Mouse (Mus musculus): ENCODE results near the gene Samhd1. TPM values are rescaled to one million over a fixed set of nuclear protein-coding genes. Genes with fewer than 3 reads are reported as not detected.
A peak's percentile ranks its signal among the peaks of the same experiment; 100 is the strongest.

The Samhd1 gene
- 103 and 110 TPM in 2 replicates for polyA plus RNA-seq (2015; fragmentation: Nextera tagmentation; extraction: Ambion mirVana)

DNA sequence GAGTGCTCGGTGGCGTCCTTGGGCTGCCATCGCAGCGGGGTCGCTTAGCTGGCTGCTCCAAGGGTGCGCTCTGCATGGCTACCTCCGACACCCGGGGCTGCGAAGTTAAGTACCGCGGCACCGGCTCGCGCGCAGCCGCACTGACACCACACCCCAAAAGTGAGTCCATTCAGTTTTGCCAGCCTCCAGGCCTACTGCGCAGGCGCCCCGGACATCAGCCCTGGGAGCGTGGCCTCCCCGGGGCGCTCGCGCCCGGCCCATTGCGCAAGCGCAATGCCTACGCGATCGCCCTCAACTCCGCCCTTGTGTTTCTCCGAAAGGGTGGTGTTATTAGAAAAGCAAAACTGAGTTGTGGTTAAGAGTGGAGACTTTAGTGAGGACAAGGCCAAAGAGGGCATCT is at the start of gene Samhd1:
Gene Samhd1, minus strand, starts transcription at position 252 of the 400 bp plus-strand sequence.
- Histone ChIP-seq H3K36me3 (ENCODE audit: insufficient read depth, low read length) (no peaks in the 10 kb centered on the region), H3K4me1 (ENCODE audit: insufficient read depth, low read depth, low read length) (no peaks in the 10 kb centered on the region; the same call in 1 of the 2 replicates), H3K4me3 (ENCODE audit: low read depth, low read length) (peak within 1 kb of the TSS; percentile 67), H3K27me3 (replicated peaks; ENCODE audit: insufficient read depth, low read length) (no peaks in the 10 kb centered on the region), H3K4me2 (replicated peaks; ENCODE audit: low read depth, low read length) (peak within 1 kb of the TSS; percentile 79), H3K9me3 (ENCODE audit: low read length) (no peaks in the 10 kb centered on the region), H3K27ac (ENCODE audit: low read length) (peak within 1 kb of the TSS; percentile 91), H3K9ac (replicated peaks; ENCODE audit: low read depth) (peak within 1 kb of the TSS; percentile 71)
- WGBS, result under 1% methylated on average over 32 of the region's 32 CpGs
- TF ChIP-seq EP300 (IDR thresholded peaks at IDR 0.05) (no peak), CTCF (IDR thresholded peaks at IDR 0.05) (peak; percentile 39)
- ATAC-seq (peak; percentile 92), DNase-seq (ENCODE audit: low spot score) (peak; percentile 98)

DNA sequence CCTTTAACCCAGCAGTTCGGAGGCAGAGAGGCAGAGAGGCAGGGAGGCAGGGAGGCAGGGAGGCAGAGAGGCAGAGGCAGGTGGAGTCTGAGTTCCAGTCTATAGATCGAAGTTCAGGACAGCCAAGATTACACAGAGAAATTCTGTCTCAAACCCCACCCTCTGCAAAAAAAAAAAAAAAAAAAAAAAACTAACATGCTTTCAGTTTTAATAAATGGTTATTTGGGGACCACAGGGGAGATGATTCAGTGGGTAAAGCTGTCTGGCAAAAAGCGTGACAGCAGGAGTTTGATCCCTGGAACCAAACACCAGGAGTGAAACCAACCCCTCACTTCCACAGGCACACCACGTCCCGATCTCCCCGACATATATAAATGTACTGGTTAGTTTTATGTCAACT is 43.1 kb upstream of the Samhd1 start:
- no peak for TF ChIP-seq EP300 (IDR thresholded peaks at IDR 0.05)
- TF ChIP-seq CTCF (IDR thresholded peaks at IDR 0.05), result no peak
- H3K9ac ChIP-seq (replicated peaks; ENCODE audit: low read depth), result no peak overlapping the region
- no peaks in the 10 kb centered on the region for H3K4me1 ChIP-seq (ENCODE audit: insufficient read depth, low read depth, low read length)
- no peaks in the 10 kb centered on the region for H3K27me3 ChIP-seq (replicated peaks; ENCODE audit: insufficient read depth, low read length)
- no peaks in the 10 kb centered on the region for H3K9me3 ChIP-seq (ENCODE audit: low read length)
- H3K4me3 ChIP-seq (ENCODE audit: low read depth, low read length), result no peak overlapping the region
- ATAC-seq (no peak), DNase-seq (ENCODE audit: low spot score) (no peak)
- H3K36me3 ChIP-seq (ENCODE audit: insufficient read depth, low read length), result no peaks in the 10 kb centered on the region
- H3K4me2 ChIP-seq (replicated peaks; ENCODE audit: low read depth, low read length), result no peak overlapping the region
- WGBS, result 76% methylated on average over 6 of the region's 6 CpGs
- no peak overlapping the region for H3K27ac ChIP-seq (ENCODE audit: low read length)

DNA sequence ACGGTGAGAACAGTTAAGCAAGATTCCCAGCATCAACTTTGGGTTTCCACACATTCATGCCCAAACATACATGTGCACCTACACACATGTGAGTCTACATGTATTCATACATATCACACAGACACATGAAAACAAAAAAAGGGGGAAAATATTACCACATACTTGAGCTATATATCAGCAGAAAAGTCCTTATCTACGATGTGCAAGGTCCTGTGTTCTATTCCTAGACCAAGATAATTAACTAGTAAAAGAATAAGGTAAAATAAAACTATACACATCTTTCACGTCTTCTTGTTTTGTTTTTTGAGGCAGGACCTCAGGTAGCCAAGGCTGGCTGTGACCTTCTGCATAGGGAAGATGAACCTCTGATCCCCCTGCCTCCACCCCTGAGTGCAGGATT is 41.2 kb upstream of the Samhd1 start:
- Histone ChIP-seq H3K27ac (ENCODE audit: low read length) (no peak overlapping the region), H3K4me3 (ENCODE audit: low read depth, low read length) (no peak overlapping the region), H3K4me2 (replicated peaks; ENCODE audit: low read depth, low read length) (no peak overlapping the region), H3K27me3 (replicated peaks; ENCODE audit: insufficient read depth, low read length) (no peaks in the 10 kb centered on the region), H3K36me3 (ENCODE audit: insufficient read depth, low read length) (no peaks in the 10 kb centered on the region), H3K9me3 (ENCODE audit: low read length) (no peaks in the 10 kb centered on the region), H3K4me1 (ENCODE audit: insufficient read depth, low read depth, low read length) (no peaks in the 10 kb centered on the region), H3K9ac (replicated peaks; ENCODE audit: low read depth) (no peak overlapping the region)
- no peak for TF ChIP-seq CTCF (IDR thresholded peaks at IDR 0.05)
- TF ChIP-seq EP300 (IDR thresholded peaks at IDR 0.05), result no peak
- ATAC-seq, result no peak
- no peak for DNase-seq (ENCODE audit: low spot score)
- 92% methylated on average over 3 of the region's 3 CpGs for WGBS

DNA sequence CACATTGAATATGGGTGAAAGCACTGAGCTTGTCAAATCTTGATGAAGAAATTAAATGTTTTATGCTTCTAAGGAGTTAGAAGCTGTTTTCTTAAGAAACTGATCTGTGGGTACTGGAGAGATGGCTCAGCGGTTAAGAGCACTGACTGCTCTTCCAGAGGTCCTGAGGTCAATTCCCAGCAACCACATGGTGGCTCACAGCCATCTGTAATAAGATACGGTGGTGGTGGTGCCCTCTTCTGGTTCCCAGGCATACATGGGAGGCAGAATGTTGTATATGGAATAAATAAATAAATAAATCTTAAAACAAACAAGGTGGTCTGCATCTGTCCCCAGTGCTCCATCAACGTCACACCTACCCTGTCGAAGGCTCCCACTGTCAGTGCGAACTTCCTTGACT is 39.4 kb upstream of the Samhd1 start:
- H3K4me2 ChIP-seq (replicated peaks; ENCODE audit: low read depth, low read length), result no peak overlapping the region
- H3K36me3 ChIP-seq (ENCODE audit: insufficient read depth, low read length), result no peaks in the 10 kb centered on the region
- no peak overlapping the region for H3K4me3 ChIP-seq (ENCODE audit: low read depth, low read length)
- peak; percentile 44 for TF ChIP-seq CTCF (IDR thresholded peaks at IDR 0.05)
- TF ChIP-seq EP300 (IDR thresholded peaks at IDR 0.05), result no peak
- H3K9ac ChIP-seq (replicated peaks; ENCODE audit: low read depth), result no peak overlapping the region
- DNase-seq (ENCODE audit: low spot score) (no peak), ATAC-seq (no peak)
- H3K9me3 ChIP-seq (ENCODE audit: low read length), result no peaks in the 10 kb centered on the region
- H3K4me1 ChIP-seq (ENCODE audit: insufficient read depth, low read depth, low read length), result no peaks in the 10 kb centered on the region
- H3K27ac ChIP-seq (ENCODE audit: low read length), result no peak overlapping the region
- H3K27me3 ChIP-seq (replicated peaks; ENCODE audit: insufficient read depth, low read length), result no peaks in the 10 kb centered on the region
- whole genome bisulfite sequencing, result 64% methylated on average over 5 of the region's 5 CpGs

DNA sequence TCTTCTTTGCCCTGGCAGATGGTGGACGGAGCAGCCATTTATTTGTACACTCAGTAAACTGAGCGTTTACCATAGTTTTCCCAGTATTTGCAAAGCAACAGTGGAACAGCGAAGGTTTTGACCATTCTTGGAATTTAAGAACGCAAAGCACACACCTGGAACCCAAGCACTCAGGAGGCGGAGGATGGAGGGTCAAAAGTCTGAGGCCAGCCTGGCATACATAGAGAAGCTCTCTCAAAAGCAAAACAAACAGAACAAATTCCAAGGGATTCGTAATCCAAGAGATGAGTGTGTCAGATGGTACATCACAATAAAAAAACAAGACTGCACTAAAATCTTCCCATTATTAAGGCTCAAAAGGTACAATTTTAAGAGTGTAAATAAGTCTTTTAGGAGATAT is 38.5 kb upstream of the Samhd1 start:
- WGBS, result 68% methylated on average over 6 of the region's 6 CpGs

DNA sequence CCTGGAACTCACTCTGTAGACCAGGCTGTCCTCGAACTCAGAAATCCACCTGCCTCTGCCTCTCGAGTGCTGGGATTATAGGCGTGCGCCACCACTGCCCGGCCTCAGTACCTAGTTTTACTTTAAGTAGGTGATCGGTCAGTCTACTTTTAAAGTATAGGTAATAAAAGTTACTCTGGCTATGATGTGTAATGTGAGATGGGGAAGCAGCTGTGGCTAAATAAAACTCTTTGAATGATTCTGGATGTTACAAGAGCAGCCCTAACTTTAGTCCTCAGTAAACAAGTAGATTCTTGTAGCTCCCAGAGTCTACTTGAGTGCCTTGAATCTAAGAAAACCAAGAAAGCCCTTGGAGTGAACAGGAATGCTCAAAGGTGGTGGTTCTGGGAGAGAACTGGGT is 37.9 kb upstream of the Samhd1 start:
- 93% methylated on average over 6 of the region's 6 CpGs for WGBS
- no peaks in the 10 kb centered on the region for H3K27me3 ChIP-seq (replicated peaks; ENCODE audit: insufficient read depth, low read length)
- H3K4me2 ChIP-seq (replicated peaks; ENCODE audit: low read depth, low read length), result no peak overlapping the region
- TF ChIP-seq CTCF (IDR thresholded peaks at IDR 0.05) (no peak), EP300 (IDR thresholded peaks at IDR 0.05) (no peak; the same call in 1 of the 2 replicates)
- ATAC-seq (peak; percentile 65), DNase-seq (ENCODE audit: low spot score) (peak; percentile 43)
- no peaks in the 10 kb centered on the region for H3K36me3 ChIP-seq (ENCODE audit: insufficient read depth, low read length)
- H3K27ac ChIP-seq (ENCODE audit: low read length), result peak overlapping the region; percentile 70; the same call in 1 of the 2 replicates
- no peak overlapping the region for H3K9ac ChIP-seq (replicated peaks; ENCODE audit: low read depth)
- no peaks in the 10 kb centered on the region for H3K4me1 ChIP-seq (ENCODE audit: insufficient read depth, low read depth, low read length)
- H3K9me3 ChIP-seq (ENCODE audit: low read length), result no peaks in the 10 kb centered on the region
- no peak overlapping the region for H3K4me3 ChIP-seq (ENCODE audit: low read depth, low read length)

More for the DNA sequence above, 38.5 kb upstream of the Samhd1 start:
- no peak for TF ChIP-seq CTCF (IDR thresholded peaks at IDR 0.05)
- ATAC-seq (peak; percentile 56), DNase-seq (ENCODE audit: low spot score) (peak; percentile 51)
- H3K4me3 ChIP-seq (ENCODE audit: low read depth, low read length), result no peak overlapping the region
- no peaks in the 10 kb centered on the region for H3K4me1 ChIP-seq (ENCODE audit: insufficient read depth, low read depth, low read length)
- no peaks in the 10 kb centered on the region for H3K36me3 ChIP-seq (ENCODE audit: insufficient read depth, low read length)
- peak overlapping the region; percentile 70 for H3K27ac ChIP-seq (ENCODE audit: low read length)
- no peaks in the 10 kb centered on the region for H3K9me3 ChIP-seq (ENCODE audit: low read length)
- no peaks in the 10 kb centered on the region for H3K27me3 ChIP-seq (replicated peaks; ENCODE audit: insufficient read depth, low read length)
- no peak overlapping the region for H3K9ac ChIP-seq (replicated peaks; ENCODE audit: low read depth)
- no peak overlapping the region for H3K4me2 ChIP-seq (replicated peaks; ENCODE audit: low read depth, low read length)

DNA sequence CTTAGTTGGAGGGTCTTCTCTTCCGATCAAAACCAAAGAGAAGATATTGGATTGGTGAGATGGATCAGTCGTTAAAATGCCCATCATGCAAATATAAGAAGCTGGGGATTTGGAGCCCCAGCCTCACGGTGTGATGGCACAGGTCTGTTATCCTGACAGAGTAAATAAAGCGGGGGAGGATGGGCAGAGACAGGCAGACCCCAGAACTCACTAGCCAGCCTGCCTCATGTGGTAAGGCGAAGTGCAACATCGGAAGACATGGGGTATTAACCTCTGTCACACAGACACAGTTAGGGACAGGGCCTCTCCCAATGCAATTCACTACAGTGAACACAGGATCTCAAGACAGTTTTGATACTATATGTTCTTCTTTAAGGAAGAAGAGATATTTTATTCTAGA is 35.6 kb upstream of the Samhd1 start:
- Histone ChIP-seq H3K4me1 (ENCODE audit: insufficient read depth, low read depth, low read length) (no peaks in the 10 kb centered on the region), H3K4me3 (ENCODE audit: low read depth, low read length) (no peak overlapping the region), H3K36me3 (ENCODE audit: insufficient read depth, low read length) (0 out of 2 replicates have a peak, but pooled peaks cover 6% of the 10 kb centered on the region), H3K4me2 (replicated peaks; ENCODE audit: low read depth, low read length) (no peak overlapping the region), H3K9ac (replicated peaks; ENCODE audit: low read depth) (no peak overlapping the region), H3K27ac (ENCODE audit: low read length) (peak overlapping the region; percentile 72), H3K9me3 (ENCODE audit: low read length) (no peaks in the 10 kb centered on the region), H3K27me3 (replicated peaks; ENCODE audit: insufficient read depth, low read length) (no peaks in the 10 kb centered on the region)
- DNase-seq (ENCODE audit: low spot score) (no peak), ATAC-seq (no peak)
- TF ChIP-seq EP300 (IDR thresholded peaks at IDR 0.05) (no peak), CTCF (IDR thresholded peaks at IDR 0.05) (no peak)
- 53% methylated on average over 6 of the region's 6 CpGs for WGBS

Measured in lung, postnatal 0 days (tissue).